Mouse (Mus musculus) frontal cortex, adult 2 months (tissue): Measurements from ENCODE around the gene Tulp4. TPM values are rescaled to one million over a fixed set of nuclear protein-coding genes. Genes with fewer than 3 reads are reported as not detected.
A peak's percentile ranks its signal among the peaks of the same experiment; 100 is the strongest.
"Not testable (repeated sequence)": the region's sequence is repeated elsewhere in the genome, so short reads cannot be mapped to it uniquely, and the experiment has no call there.

Experiments
- DNase-seq, 2 experiments: peaks; one replicate each; pipeline ENCODE4 v3.0.0; 2022; ENCODE audit warnings: low spot score in 1 of 2; ENCODE audit errors: extremely low spot score in 1 of 2
- polyA plus RNA-seq: library from polyadenylated mRNA; depleted of rRNA; stranded (reverse); fragments of >200 nt; gene quantifications from 2 replicates; pipeline ENCODE4 v1.2.3, GENCODE M21; 2012

Tulp4 gene
- polyA plus RNA-seq, 1 experiment = 83.5 TPM

GRCm38 (mm10) chr17:6182715-6183114 lies 76.5 kb downstream of the Tulp4 start:
- no peak for DNase-seq

GRCm38 (mm10) chr17:6186651-6187050 lies 80.4 kb downstream of the Tulp4 start:
- no peak for DNase-seq

- no peak for DNase-seq
Observed at GRCm38 (mm10) chr17:6187183-6187582, 80.9 kb downstream of the Tulp4 start.

GRCm38 (mm10) chr17:6189207-6189606 lies 83.0 kb downstream of the Tulp4 start:
- no peak for DNase-seq

- no peak for DNase-seq
Observed at GRCm38 (mm10) chr17:6192275-6192674, 86.0 kb downstream of the Tulp4 start.

GRCm38 (mm10) chr17:6195390-6195789 lies 89.2 kb downstream of the Tulp4 start:
- no peak for DNase-seq

- no peak for DNase-seq
Observed at GRCm38 (mm10) chr17:6197491-6197890, 91.3 kb downstream of the Tulp4 start.

GRCm38 (mm10) chr17:6198670-6199069 lies 92.4 kb downstream of the Tulp4 start:
- DNase-seq = no peak

GRCm38 (mm10) chr17:6199166-6199565 lies 92.9 kb downstream of the Tulp4 start:
- no peak for DNase-seq

GRCm38 (mm10) chr17:6201522-6202250 lies 95.4 kb downstream of the Tulp4 start:
- no peak for DNase-seq

GRCm38 (mm10) chr17:6202389-6203110 lies 96.3 kb downstream of the Tulp4 start:
- peak; percentile 70 to 78 for DNase-seq

GRCm38 (mm10) chr17:6203126-6203525 lies 96.9 kb downstream of the Tulp4 start:
- DNase-seq = no peak

GRCm38 (mm10) chr17:6203795-6204194 lies 97.6 kb downstream of the Tulp4 start:
- no peak for DNase-seq

- no peak for DNase-seq
Observed at GRCm38 (mm10) chr17:6211721-6212120, 105.5 kb downstream of the Tulp4 start.

- no peak for DNase-seq
Observed at GRCm38 (mm10) chr17:6215640-6216039, 109.4 kb downstream of the Tulp4 start.

GRCm38 (mm10) chr17:6216514-6216913 lies 110.3 kb downstream of the Tulp4 start:
- DNase-seq = no peak

GRCm38 (mm10) chr17:6232633-6233032 lies 126.4 kb downstream of the Tulp4 start:
- DNase-seq = not testable (repeated sequence)

- not testable (repeated sequence) for DNase-seq
Observed at GRCm38 (mm10) chr17:6251298-6251697, 145.1 kb downstream of the Tulp4 start.

GRCm38 (mm10) chr17:6256400-6257069 lies 150.3 kb downstream of the Tulp4 start, which contains the start of gene Tmem181a:
Gene Tmem181a, plus strand, starts transcription at chr17:6256860.
- not testable (repeated sequence) for DNase-seq

- DNase-seq = peak; percentile 76 to 78
Observed at GRCm38 (mm10) chr17:6257070-6257456, 150.8 kb downstream of the Tulp4 start.
